Mouse (Mus musculus) forebrain, postnatal 0 days (tissue): ENCODE measurements at regions not wholly inside any gene's neighbourhood (a gene's known extent, or its start where the extent isn't known, plus 50 kb on each side); places are given as distances from the start of the nearest gene placed in this dataset.
A peak's percentile ranks its signal among the peaks of the same experiment; 100 is the strongest.

ENCODE experiments used
- ATAC-seq: fragments of 200-750 bp; cut with Nextera tagmentation; 2 replicates; pipeline ENCODE4 v1.8.0; 2017; ENCODE audit warnings: mild to moderate bottlenecking, moderate library complexity
- DNase-seq: peaks from one replicate; pipeline ENCODE4 v3.0.0-alpha.2; 2015
- H3K27ac ChIP-seq: fragments of 300-500 bp; sonication (generic); 2 replicates; pipeline ENCODE4 v1.5.1; 2014; ENCODE audit warnings: low read depth, mild to moderate bottlenecking, antibody characterized with exemption, low read length, moderate library complexity, mixed read lengths
- H3K27me3 ChIP-seq: fragments of 300-500 bp; sonication (generic); 2 replicates; pipeline ENCODE4 v1.6.1; 2014; ENCODE audit warnings: mild to moderate bottlenecking, low read length, mixed read lengths; ENCODE audit not compliant: insufficient read depth
- H3K36me3 ChIP-seq: fragments of 300-500 bp; sonication (generic); 2 replicates; pipeline ENCODE4 v1.6.1; 2014; ENCODE audit warnings: mild to moderate bottlenecking, moderate library complexity; ENCODE audit not compliant: insufficient read depth
- H3K4me1 ChIP-seq: fragments of 300-500 bp; sonication (generic); 2 replicates; pipeline ENCODE4 v1.6.1; 2014; ENCODE audit warnings: antibody characterized with exemption; ENCODE audit not compliant: insufficient read depth
- H3K4me2 ChIP-seq: fragments of 300-500 bp; sonication (generic); 2 replicates; pipeline ENCODE4 v1.6.1; 2014; ENCODE audit warnings: low read depth, mild to moderate bottlenecking, moderate library complexity
- H3K4me3 ChIP-seq: fragments of 300-500 bp; sonication (generic); 2 replicates; pipeline ENCODE4 v1.5.1; 2014; ENCODE audit warnings: low read depth, low read length, mixed read lengths
- H3K9ac ChIP-seq: fragments of 300-500 bp; sonication (generic); 2 replicates; pipeline ENCODE4 v1.6.1; 2014; ENCODE audit warnings: mild to moderate bottlenecking
- H3K9me3 ChIP-seq: fragments of 300-500 bp; sonication (generic); 2 replicates; pipeline ENCODE4 v1.6.1; 2016; ENCODE audit warnings: low read length
- CTCF ChIP-seq: sonication (generic); IDR thresholded peaks from 2 replicates; pipeline ENCODE4 v1.5.1; 2016; ENCODE audit warnings: antibody characterized with exemption, control low read depth, low read depth

- no peaks in the 10 kb centered on the region for H3K4me1 ChIP-seq
- H3K27ac ChIP-seq: no peak overlapping the region
- no peaks in the 10 kb centered on the region for H3K36me3 ChIP-seq
- DNase-seq (no peak), ATAC-seq (no peak)
- no peak overlapping the region for H3K4me3 ChIP-seq
- no peaks in the 10 kb centered on the region for H3K27me3 ChIP-seq
- H3K9me3 ChIP-seq: no peaks in the 10 kb centered on the region
- H3K9ac ChIP-seq: no peak overlapping the region
- TF ChIP-seq CTCF: 0 out of 2 replicates have a peak, but pooled peaks have one; percentile 31
- H3K4me2 ChIP-seq: no peak overlapping the region
These were observed 51.1 kb upstream of the Gm815 start for GRCm38 (mm10) chr19:26834564-26834963.
